Mouse (Mus musculus): ENCODE results near the gene Utrn. TPM values are rescaled to one million over a fixed set of nuclear protein-coding genes. Genes with fewer than 3 reads are reported as not detected.

The Utrn gene
- polyA plus RNA-seq, 1 experiment: 159 TPM

DNA sequence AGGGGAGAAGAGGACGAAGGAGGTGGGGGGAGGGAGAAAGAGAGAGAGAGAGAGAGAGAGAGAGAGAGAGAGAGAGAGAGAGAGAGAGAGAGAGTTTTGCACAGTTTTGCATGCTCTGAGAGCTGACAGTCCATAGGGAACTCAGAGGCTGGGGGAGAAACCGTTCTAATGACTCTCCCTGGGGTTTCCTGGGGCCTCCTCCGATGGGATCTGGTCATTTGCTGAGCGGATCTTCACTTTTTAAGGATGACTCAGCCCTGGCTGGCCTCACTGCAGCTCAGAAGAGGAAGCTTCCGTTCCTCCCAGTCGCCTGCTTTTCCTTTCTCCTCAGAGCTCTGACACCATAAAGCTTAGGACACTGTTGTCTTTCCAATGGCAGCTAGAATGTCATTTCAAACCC lies 295.6 kb downstream of the Utrn start:
- Histone ChIP-seq H3K36me3 (ENCODE audit: control insufficient read depth, insufficient read depth, low read length, poor library complexity, severe bottlenecking) (no peaks in the 10 kb centered on the region), H3K9ac (ENCODE audit: low read depth, poor library complexity, severe bottlenecking) (peak overlapping the region; percentile 34), H3K4me1 (ENCODE audit: control insufficient read depth, insufficient read depth, low read length) (peaks cover 1% of the 10 kb centered on the region), H3K27me3 (ENCODE audit: control insufficient read depth, insufficient read depth, low read length, poor library complexity, severe bottlenecking) (no peaks in the 10 kb centered on the region), H3K27ac (ENCODE audit: insufficient read depth, low read length) (peak overlapping the region; percentile 93), H3K4me3 (ENCODE audit: low read depth, low read length) (peak overlapping the region; percentile 4; the same call in 1 of the 2 replicates), H3K9me3 (replicated peaks; ENCODE audit: control insufficient read depth, insufficient read depth, low read length, poor library complexity, severe bottlenecking) (no peaks in the 10 kb centered on the region)
- TF ChIP-seq CTCF (IDR thresholded peaks at IDR 0.05; ENCODE audit: low read depth, low read length) (no peak), EP300 (IDR thresholded peaks at IDR 0.05; ENCODE audit: insufficient read depth, low read depth, low read length) (0 out of 2 replicates have a peak, but pooled peaks have one; percentile 26)

GRCm38 (mm10) chr10:12572759-12573158 lies 296.4 kb downstream of the Utrn start:
- no peaks in the 10 kb centered on the region for H3K9me3 ChIP-seq (replicated peaks; ENCODE audit: control insufficient read depth, insufficient read depth, low read length, poor library complexity, severe bottlenecking)
- peak overlapping the region; percentile 34 for H3K9ac ChIP-seq (ENCODE audit: low read depth, poor library complexity, severe bottlenecking)
- H3K36me3 ChIP-seq (ENCODE audit: control insufficient read depth, insufficient read depth, low read length, poor library complexity, severe bottlenecking): no peaks in the 10 kb centered on the region
- TF ChIP-seq CTCF (IDR thresholded peaks at IDR 0.05; ENCODE audit: low read depth, low read length) (no peak), POLR2A (IDR thresholded peaks at IDR 0.05; ENCODE audit: insufficient read depth, low read length) (no peak), EP300 (IDR thresholded peaks at IDR 0.05; ENCODE audit: insufficient read depth, low read depth, low read length) (no peak)
- no peaks in the 10 kb centered on the region for H3K27me3 ChIP-seq (ENCODE audit: control insufficient read depth, insufficient read depth, low read length, poor library complexity, severe bottlenecking)
- H3K4me1 ChIP-seq (ENCODE audit: control insufficient read depth, insufficient read depth, low read length): peaks cover 1% of the 10 kb centered on the region
- H3K4me3 ChIP-seq (ENCODE audit: low read depth, low read length): no peak overlapping the region
- peak overlapping the region; percentile 93 for H3K27ac ChIP-seq (ENCODE audit: insufficient read depth, low read length)

DNA sequence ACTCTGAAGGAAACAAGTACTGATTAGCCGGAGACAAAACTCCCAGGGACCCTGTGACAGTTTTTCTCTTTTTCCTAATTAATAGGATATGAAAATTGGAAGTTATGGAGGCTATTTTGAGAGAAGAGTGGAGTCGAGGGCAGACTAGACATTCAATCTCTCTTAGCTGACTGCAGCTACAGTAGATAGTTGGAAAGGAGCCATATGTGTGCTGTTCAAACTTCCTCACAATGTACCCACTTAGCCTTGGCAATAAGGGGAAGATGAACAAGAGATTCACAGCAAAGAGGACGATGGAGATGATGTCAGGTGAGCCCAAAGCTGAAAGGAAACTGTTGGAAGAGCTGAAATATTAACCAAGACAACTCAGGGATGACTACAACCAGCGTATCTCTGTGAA lies 304.7 kb downstream of the Utrn start:
- no peak overlapping the region for H3K4me3 ChIP-seq (ENCODE audit: low read depth, low read length)
- no peaks in the 10 kb centered on the region for H3K27me3 ChIP-seq (ENCODE audit: control insufficient read depth, insufficient read depth, low read length, poor library complexity, severe bottlenecking)
- no peaks in the 10 kb centered on the region for H3K36me3 ChIP-seq (ENCODE audit: control insufficient read depth, insufficient read depth, low read length, poor library complexity, severe bottlenecking)
- no peak for TF ChIP-seq POLR2A (IDR thresholded peaks at IDR 0.05; ENCODE audit: insufficient read depth, low read length)
- H3K9me3 ChIP-seq (replicated peaks; ENCODE audit: control insufficient read depth, insufficient read depth, low read length, poor library complexity, severe bottlenecking): no peaks in the 10 kb centered on the region
- no peaks in the 10 kb centered on the region for H3K4me1 ChIP-seq (ENCODE audit: control insufficient read depth, insufficient read depth, low read length)
- no peak overlapping the region for H3K27ac ChIP-seq (ENCODE audit: insufficient read depth, low read length)
- no peak overlapping the region for H3K9ac ChIP-seq (ENCODE audit: low read depth, poor library complexity, severe bottlenecking)

DNA sequence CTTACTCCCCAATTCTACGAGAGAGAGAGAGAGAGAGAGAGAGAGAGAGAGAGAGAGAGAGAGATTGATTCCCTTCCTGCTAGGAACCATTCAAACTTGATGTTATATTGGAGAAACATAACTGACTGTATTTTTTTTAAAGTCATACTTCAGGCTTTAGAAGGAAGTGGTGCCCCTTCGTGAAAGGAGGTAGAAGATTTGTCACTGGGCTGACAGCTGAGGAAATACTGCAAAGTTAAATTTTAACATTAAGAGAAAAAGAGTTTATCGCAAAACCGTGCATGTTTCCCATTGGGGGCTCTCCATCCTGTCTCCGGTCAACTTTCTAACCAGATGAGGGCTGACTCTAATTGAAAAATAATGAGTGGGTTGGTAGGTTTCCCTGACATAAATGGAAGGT lies 310.4 kb downstream of the Utrn start:
- no peaks in the 10 kb centered on the region for H3K36me3 ChIP-seq (ENCODE audit: control insufficient read depth, insufficient read depth, low read length, poor library complexity, severe bottlenecking)
- H3K9me3 ChIP-seq (replicated peaks; ENCODE audit: control insufficient read depth, insufficient read depth, low read length, poor library complexity, severe bottlenecking): no peaks in the 10 kb centered on the region
- H3K4me1 ChIP-seq (ENCODE audit: control insufficient read depth, insufficient read depth, low read length): peaks cover 2% of the 10 kb centered on the region
- TF ChIP-seq POLR2A (IDR thresholded peaks at IDR 0.05; ENCODE audit: insufficient read depth, low read length) (no peak), EP300 (IDR thresholded peaks at IDR 0.05; ENCODE audit: insufficient read depth, low read depth, low read length) (no peak)
- no peak overlapping the region for H3K4me3 ChIP-seq (ENCODE audit: low read depth, low read length)
- H3K27me3 ChIP-seq (ENCODE audit: control insufficient read depth, insufficient read depth, low read length, poor library complexity, severe bottlenecking): no peaks in the 10 kb centered on the region
- no peak overlapping the region for H3K27ac ChIP-seq (ENCODE audit: insufficient read depth, low read length)
- H3K9ac ChIP-seq (ENCODE audit: low read depth, poor library complexity, severe bottlenecking): no peak overlapping the region

DNA sequence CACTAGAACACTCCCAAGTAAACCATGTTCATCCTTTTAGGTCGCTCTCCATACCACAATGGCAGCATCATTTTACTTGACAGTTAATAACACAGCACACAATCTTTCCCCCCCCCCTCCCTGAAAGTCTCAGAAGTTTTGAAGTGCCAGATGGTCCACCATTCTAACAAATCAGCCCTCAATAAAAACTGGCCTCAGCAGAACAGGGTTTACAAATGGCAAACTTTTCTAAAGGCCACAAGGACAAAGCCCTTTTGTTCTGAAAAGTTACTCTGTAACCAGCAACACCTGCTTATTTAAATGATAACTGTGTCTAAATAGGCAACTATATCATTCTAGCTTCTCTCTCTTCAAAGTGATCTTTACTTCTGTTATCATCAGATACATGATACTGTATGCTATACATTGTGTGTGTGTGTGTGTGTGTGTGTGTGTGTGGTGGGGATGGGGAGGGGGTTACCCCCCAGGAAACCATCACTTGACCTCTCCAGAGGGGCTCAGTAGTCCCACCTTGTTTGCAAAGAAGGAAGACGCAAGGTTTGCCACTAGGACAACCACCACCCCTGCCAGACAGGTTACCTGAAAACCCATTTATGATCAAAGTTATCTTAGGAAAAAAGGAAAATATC lies 315.0 kb downstream of the Utrn start:
- Histone ChIP-seq H3K4me1 (ENCODE audit: control insufficient read depth, insufficient read depth, low read length) (peaks cover 4% of the 10 kb centered on the region), H3K9me3 (replicated peaks; ENCODE audit: control insufficient read depth, insufficient read depth, low read length, poor library complexity, severe bottlenecking) (no peaks in the 10 kb centered on the region), H3K9ac (ENCODE audit: low read depth, poor library complexity, severe bottlenecking) (no peak overlapping the region), H3K36me3 (ENCODE audit: control insufficient read depth, insufficient read depth, low read length, poor library complexity, severe bottlenecking) (no peaks in the 10 kb centered on the region), H3K27ac (ENCODE audit: insufficient read depth, low read length) (peak overlapping the region; percentile 78), H3K4me3 (ENCODE audit: low read depth, low read length) (no peak overlapping the region), H3K27me3 (ENCODE audit: control insufficient read depth, insufficient read depth, low read length, poor library complexity, severe bottlenecking) (no peaks in the 10 kb centered on the region)
- no peak for TF ChIP-seq POLR2A (IDR thresholded peaks at IDR 0.05; ENCODE audit: insufficient read depth, low read length)
- no peak for TF ChIP-seq CTCF (IDR thresholded peaks at IDR 0.05; ENCODE audit: low read depth, low read length)
- no peak for TF ChIP-seq EP300 (IDR thresholded peaks at IDR 0.05; ENCODE audit: insufficient read depth, low read depth, low read length)

DNA sequence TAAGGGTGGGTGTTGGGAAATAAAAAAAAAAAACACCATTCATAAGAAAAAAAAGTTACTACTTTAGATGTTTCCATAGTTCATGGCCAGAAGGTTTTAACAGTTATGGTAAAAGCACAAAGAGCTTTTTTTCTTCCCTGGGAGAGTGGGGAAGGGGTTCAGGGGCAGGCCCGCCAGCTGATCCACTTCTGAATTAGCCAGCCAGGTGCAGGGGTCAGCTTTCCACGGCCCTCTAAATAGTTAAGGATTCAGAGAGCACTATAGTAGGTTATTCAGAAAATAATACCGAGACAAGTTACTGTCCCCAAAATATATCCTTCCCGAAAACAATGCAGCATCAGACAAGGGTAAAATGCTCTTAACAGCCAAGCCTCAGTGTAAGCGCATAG lies 316.3 kb downstream of the Utrn start:
- Histone ChIP-seq H3K4me1 (ENCODE audit: control insufficient read depth, insufficient read depth, low read length) (peaks cover 4% of the 10 kb centered on the region), H3K9ac (ENCODE audit: low read depth, poor library complexity, severe bottlenecking) (peak overlapping the region; percentile 8), H3K4me3 (ENCODE audit: low read depth, low read length) (no peak overlapping the region), H3K36me3 (ENCODE audit: control insufficient read depth, insufficient read depth, low read length, poor library complexity, severe bottlenecking) (no peaks in the 10 kb centered on the region), H3K27me3 (ENCODE audit: control insufficient read depth, insufficient read depth, low read length, poor library complexity, severe bottlenecking) (no peaks in the 10 kb centered on the region), H3K9me3 (replicated peaks; ENCODE audit: control insufficient read depth, insufficient read depth, low read length, poor library complexity, severe bottlenecking) (no peaks in the 10 kb centered on the region), H3K27ac (ENCODE audit: insufficient read depth, low read length) (peak overlapping the region; percentile 77)
- TF ChIP-seq POLR2A (IDR thresholded peaks at IDR 0.05; ENCODE audit: insufficient read depth, low read length) (no peak), CTCF (IDR thresholded peaks at IDR 0.05; ENCODE audit: low read depth, low read length) (no peak), EP300 (IDR thresholded peaks at IDR 0.05; ENCODE audit: insufficient read depth, low read depth, low read length) (no peak)

Data from ES-Bruce4 (cell line).